Mouse (Mus musculus) liver, postnatal 0 days (tissue): ENCODE data around the gene Arl9. TPM values are rescaled to one million over a fixed set of nuclear protein-coding genes. Genes with fewer than 3 reads are reported as not detected.

ENCODE experiments used
- ATAC-seq: fragments of 200-750 bp; cut with Nextera tagmentation; 2 replicates; pipeline ENCODE4 v1.8.0; 2017; ENCODE audit warnings: mild to moderate bottlenecking, moderate library complexity
- DNase-seq: peaks from one replicate; pipeline ENCODE4 v3.0.0-alpha.2; 2016
- H3K27ac ChIP-seq: fragments of 300-500 bp; sonication (generic); 2 replicates; pipeline ENCODE4 v1.5.1; 2014; ENCODE audit warnings: antibody characterized with exemption, moderate library complexity, mild to moderate bottlenecking, low read depth
- H3K27me3 ChIP-seq: fragments of 300-500 bp; sonication (generic); 2 replicates; pipeline ENCODE4 v1.6.1; 2014; ENCODE audit warnings: low read length, control low read depth, mixed read lengths; ENCODE audit not compliant: insufficient read depth
- H3K36me3 ChIP-seq: fragments of 300-500 bp; sonication (generic); replicated peaks from 2 replicates; pipeline ENCODE4 v1.6.1; 2014; ENCODE audit warnings: mild to moderate bottlenecking, control low read depth, low read length, moderate library complexity, mixed read lengths; ENCODE audit not compliant: insufficient read depth
- H3K4me1 ChIP-seq: fragments of 300-500 bp; sonication (generic); 2 replicates; pipeline ENCODE4 v1.6.1; 2014; ENCODE audit warnings: antibody characterized with exemption, mild to moderate bottlenecking, control low read depth; ENCODE audit not compliant: insufficient read depth
- H3K4me2 ChIP-seq: fragments of 300-500 bp; sonication (generic); 2 replicates; pipeline ENCODE4 v1.6.1; 2014; ENCODE audit warnings: low read depth, mild to moderate bottlenecking, low read length, moderate library complexity, mixed read lengths
- H3K4me3 ChIP-seq: fragments of 300-500 bp; sonication (generic); 2 replicates; pipeline ENCODE4 v1.5.1; 2014; ENCODE audit warnings: low read depth, low read length
- H3K9ac ChIP-seq: fragments of 300-500 bp; sonication (generic); replicated peaks from 2 replicates; pipeline ENCODE4 v1.6.1; 2014; ENCODE audit warnings: mild to moderate bottlenecking, moderate library complexity
- H3K9me3 ChIP-seq: fragments of 300-500 bp; sonication (generic); 2 replicates; pipeline ENCODE4 v1.6.1; 2016; ENCODE audit warnings: mild to moderate bottlenecking, control low read depth, low read length, mixed read lengths
- CTCF ChIP-seq: sonication (generic); IDR thresholded peaks from 2 replicates; pipeline ENCODE4 v1.5.1; 2016; ENCODE audit warnings: antibody characterized with exemption, low read depth
- EP300 ChIP-seq: IDR thresholded peaks from 2 replicates; pipeline ENCODE4 v1.6.1; 2016; ENCODE audit warnings: antibody characterized with exemption, low read depth, mild to moderate bottlenecking
- WGBS: fragments of 180-500 bp; shearing (Covaris S2); extraction: QIAGEN DNeasy Blood & Tissue Kit; methylation state at CpG from one replicate; pipeline ENCODE4 v1.1.7; 2014; ENCODE audit not compliant: insufficient replicate concordance; 5-methylcytosine and 5-hydroxymethylcytosine counted together
- polyA plus RNA-seq: library from polyadenylated mRNA; unstranded; fragments of >200 nt; fragmentation: Nextera tagmentation; extraction: Ambion mirVana; gene quantifications from 2 replicates; pipeline ENCODE4 v1.2.1, GENCODE M21; 2015

Gene Arl9
- polyA plus RNA-seq, 1 experiment from 2014 or later: 0.22 TPM

DNA sequence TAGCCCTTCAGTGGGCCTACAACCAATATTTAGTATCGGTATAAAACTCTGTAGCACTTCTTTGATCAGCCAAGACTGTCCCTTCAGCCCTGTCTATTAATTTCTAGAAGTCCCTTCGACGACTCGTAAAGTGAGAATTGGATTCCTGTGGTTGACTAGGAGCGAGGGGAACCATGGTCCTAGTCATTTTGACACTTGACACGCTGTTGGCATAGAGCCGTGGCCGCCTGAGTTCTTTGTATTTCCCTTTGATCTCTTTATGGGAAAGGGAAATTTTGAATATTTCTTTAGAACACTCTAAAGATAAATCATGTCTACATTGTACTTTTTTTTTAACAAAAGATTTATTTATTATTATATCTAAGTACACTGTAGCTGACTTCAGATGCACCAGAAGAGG, 28.1 kb upstream of the Arl9 start:
- Histone ChIP-seq H3K27ac (no peak overlapping the region), H3K4me1 (peaks cover 14% of the 10 kb centered on the region), H3K27me3 (no peaks in the 10 kb centered on the region), H3K4me2 (peak overlapping the region; percentile 91), H3K9me3 (no peaks in the 10 kb centered on the region), H3K4me3 (peak overlapping the region; percentile 100), H3K9ac (peak overlapping the region; percentile 96; the same call in 1 of the 2 replicates), H3K36me3 (peaks cover 24% of the 10 kb centered on the region)
- TF ChIP-seq CTCF (no peak), EP300 (no peak)
- WGBS: 79% methylated on average over 8 of the region's 8 CpGs
- ATAC-seq: no peak
- no peak for DNase-seq

DNA sequence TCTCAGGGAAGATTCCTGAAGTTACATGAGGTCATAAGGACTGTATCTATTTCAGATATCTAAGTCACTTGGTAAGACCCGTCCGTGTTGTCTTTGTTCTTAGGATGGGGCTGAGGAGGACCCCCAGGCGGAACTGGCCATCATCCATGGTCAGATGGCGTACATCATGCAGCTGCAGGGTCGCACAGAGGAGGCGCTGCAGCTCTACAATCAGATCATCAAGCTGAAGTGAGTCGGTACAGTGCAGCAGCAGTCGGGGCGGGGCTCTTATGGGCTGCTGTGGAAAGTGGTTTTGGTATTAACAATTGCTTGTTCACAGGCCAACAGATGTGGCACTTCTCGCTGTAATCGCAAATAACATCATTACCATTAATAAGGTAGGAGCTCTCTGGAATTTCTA, 19.8 kb upstream of the Arl9 start:
- ATAC-seq (no peak), DNase-seq (no peak)
- Histone ChIP-seq H3K27ac (no peak overlapping the region), H3K4me3 (no peak overlapping the region), H3K9me3 (no peaks in the 10 kb centered on the region), H3K27me3 (no peaks in the 10 kb centered on the region), H3K9ac (no peak overlapping the region), H3K4me2 (no peak overlapping the region), H3K36me3 (peaks cover 69% of the 10 kb centered on the region), H3K4me1 (no peaks in the 10 kb centered on the region)
- WGBS: 88% methylated on average over 11 of the region's 11 CpGs
- TF ChIP-seq CTCF (no peak; the same call in none of the 2 replicates), EP300 (no peak)

DNA sequence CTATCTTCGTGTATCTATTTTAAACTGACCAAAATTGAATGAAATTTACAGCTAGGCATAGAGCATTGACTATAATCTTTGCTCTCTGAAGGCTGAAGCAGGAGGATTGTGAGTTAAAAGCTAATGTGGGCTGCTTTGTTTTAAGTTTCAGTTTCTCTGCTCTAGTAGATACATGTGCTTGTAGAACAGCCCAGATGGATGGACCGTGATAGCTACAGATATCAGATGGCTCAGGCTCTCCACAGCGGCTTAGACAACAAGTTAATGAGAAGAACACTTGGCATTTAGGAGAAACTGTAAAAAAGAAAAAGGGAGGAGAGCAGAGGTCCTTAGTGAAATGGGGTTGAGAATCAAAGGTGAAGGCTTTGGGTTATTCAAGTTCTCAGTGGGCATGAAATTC, 13.1 kb upstream of the Arl9 start:
- Histone ChIP-seq H3K36me3 (peaks cover 74% of the 10 kb centered on the region), H3K4me1 (peaks cover 4% of the 10 kb centered on the region; the same call in 1 of the 2 replicates), H3K9ac (no peak overlapping the region), H3K27ac (peak overlapping the region; percentile 57; the same call in 1 of the 2 replicates), H3K27me3 (no peaks in the 10 kb centered on the region), H3K4me2 (0 out of 2 replicates have a peak overlapping the region, but pooled peaks have one; percentile 1), H3K4me3 (no peak overlapping the region), H3K9me3 (no peaks in the 10 kb centered on the region)
- 64% methylated on average over 3 of the region's 3 CpGs for WGBS
- ATAC-seq (peak; percentile 53), DNase-seq (no peak)
- TF ChIP-seq EP300: peak; percentile 83
- no peak for TF ChIP-seq CTCF

- ATAC-seq (peak; percentile 94), DNase-seq (peak; percentile 43)
- H3K4me3 ChIP-seq: no peak overlapping the region
- H3K27me3 ChIP-seq: no peaks in the 10 kb centered on the region
- peak overlapping the region; percentile 10; the same call in 1 of the 2 replicates for H3K4me2 ChIP-seq
- H3K9me3 ChIP-seq: no peaks in the 10 kb centered on the region
- TF ChIP-seq CTCF (no peak), EP300 (peak; percentile 87)
- H3K36me3 ChIP-seq: peaks cover 80% of the 10 kb centered on the region
- H3K27ac ChIP-seq: peak overlapping the region; percentile 78
- peaks cover 4% of the 10 kb centered on the region; the same call in 1 of the 2 replicates for H3K4me1 ChIP-seq
- no peak overlapping the region for H3K9ac ChIP-seq
- 60% methylated on average over 5 of the region's 5 CpGs for WGBS
Observed at GRCm38 (mm10) chr5:76993174-76993814, 10.6 kb upstream of the Arl9 start.

DNA sequence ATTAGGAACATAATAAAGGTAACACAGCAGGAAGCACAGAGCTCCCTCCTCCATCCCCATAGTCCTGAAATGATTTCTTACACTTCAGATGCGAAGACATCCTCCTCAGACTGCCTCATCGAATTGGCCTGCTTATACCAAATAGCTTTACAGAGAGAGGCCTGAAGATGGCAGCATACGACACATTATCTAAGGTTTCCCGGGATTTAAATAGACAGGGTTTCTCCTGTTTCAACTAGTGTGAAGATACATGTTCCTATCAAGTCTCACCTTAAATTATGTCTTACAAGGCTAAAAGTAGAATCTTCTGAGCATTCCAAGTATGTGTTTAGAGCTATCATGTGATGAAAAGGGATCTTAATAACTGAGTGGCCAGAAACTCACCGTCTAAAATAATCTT, 5.4 kb upstream of the Arl9 start:
- H3K4me2 ChIP-seq: no peak overlapping the region
- ATAC-seq: no peak
- H3K27me3 ChIP-seq: no peaks in the 10 kb centered on the region
- H3K4me1 ChIP-seq: no peaks in the 10 kb centered on the region
- DNase-seq: no peak
- no peak overlapping the region for H3K4me3 ChIP-seq
- 60% methylated on average over 5 of the region's 5 CpGs for WGBS
- H3K9ac ChIP-seq: no peak overlapping the region
- H3K27ac ChIP-seq: no peak overlapping the region
- H3K9me3 ChIP-seq: no peaks in the 10 kb centered on the region
- peaks cover 63% of the 10 kb centered on the region for H3K36me3 ChIP-seq
- peak; percentile 60 for TF ChIP-seq CTCF
- no peak for TF ChIP-seq EP300

GRCm38 (mm10) chr5:77001192-77001591, 2.7 kb upstream of the Arl9 start:
- Histone ChIP-seq H3K4me2 (no peak overlapping the region), H3K27ac (no peak overlapping the region), H3K36me3 (peaks cover 38% of the 10 kb centered on the region), H3K9ac (no peak overlapping the region), H3K4me3 (no peak overlapping the region), H3K9me3 (no peaks in the 10 kb centered on the region), H3K27me3 (no peaks in the 10 kb centered on the region), H3K4me1 (no peaks in the 10 kb centered on the region)
- ATAC-seq: no peak
- WGBS: 88% methylated on average over 17 of the region's 17 CpGs
- no peak for DNase-seq
- no peak for TF ChIP-seq CTCF
- TF ChIP-seq EP300: no peak
